Mouse (Mus musculus): ENCODE data around the gene Acta2. TPM values are rescaled to one million over a fixed set of nuclear protein-coding genes. Genes with fewer than 3 reads are reported as not detected.

The Acta2 gene
- polyA plus RNA-seq, 1 experiment from 2014 or later = 18.6 TPM

DNA sequence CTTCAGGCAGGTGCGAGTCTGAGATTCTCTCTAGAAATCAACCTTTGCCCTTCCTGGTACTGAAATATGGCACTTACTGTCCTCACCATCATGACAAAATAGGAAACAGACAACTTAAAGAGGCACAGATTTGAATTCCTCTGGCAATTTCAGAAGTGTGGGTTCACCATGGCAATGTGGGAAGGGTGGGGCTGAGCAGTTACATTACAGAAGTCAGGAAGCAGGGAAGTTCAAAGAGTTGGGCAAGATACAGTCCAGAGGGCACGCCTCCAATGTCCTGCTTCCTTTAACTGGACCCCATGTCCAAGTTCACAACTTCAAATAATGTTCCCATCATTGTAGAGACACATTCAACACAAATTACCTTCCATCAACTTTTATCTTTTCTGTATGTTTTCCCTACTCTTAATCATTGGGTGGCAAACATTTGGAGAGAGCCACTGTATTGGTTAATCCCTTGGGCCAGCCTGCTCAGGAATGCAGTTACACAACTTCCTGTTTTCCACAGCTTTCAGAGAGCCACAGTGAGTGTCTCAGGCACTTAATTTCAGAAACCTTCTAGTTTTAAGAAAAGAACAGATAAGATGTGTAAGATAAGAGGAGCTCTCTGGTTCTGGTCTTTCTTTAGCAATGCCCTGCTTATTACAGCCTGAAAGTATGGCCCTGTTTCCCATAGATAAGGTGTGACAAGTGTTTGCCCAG lies 7.0 kb upstream of the Acta2 start:
- WGBS = 80% methylated on average over 2 of the region's 2 CpGs

DNA sequence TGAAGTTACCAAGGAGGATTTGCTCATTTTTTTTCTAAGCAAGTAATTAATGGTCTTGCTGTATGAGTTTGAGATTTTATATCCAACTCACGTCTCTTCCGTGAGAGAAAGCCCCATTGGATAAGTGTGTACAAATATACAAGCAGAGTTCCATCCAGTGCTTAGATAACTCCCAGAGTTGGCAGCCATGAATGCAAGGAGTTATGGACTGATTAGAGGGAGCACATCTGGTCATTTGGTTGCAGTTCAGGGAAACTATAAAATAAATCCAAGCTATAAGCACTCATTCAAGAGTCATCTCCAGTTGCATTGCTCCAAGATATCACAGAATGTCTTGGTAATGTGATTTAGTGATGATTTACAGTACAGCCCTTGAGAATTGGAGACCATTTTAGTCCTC lies 1.5 kb upstream of the Acta2 start:
- H3K4me1 ChIP-seq = peaks cover 11% of the 10 kb centered on the region
- H3K27ac ChIP-seq (replicated peaks) = no peak overlapping the region
- no peaks in the 10 kb centered on the region for H3K36me3 ChIP-seq (replicated peaks)
- no peaks in the 10 kb centered on the region for H3K9me3 ChIP-seq
- no peak for DNase-seq (ENCODE audit: low spot score)
- no peak overlapping the region for H3K4me3 ChIP-seq
- WGBS = 95% methylated on average over 2 of the region's 2 CpGs
- no peaks in the 10 kb centered on the region for H3K27me3 ChIP-seq (replicated peaks; ENCODE audit: low read depth, poor library complexity, severe bottlenecking)

More for the DNA sequence above, 7.0 kb upstream of the Acta2 start:
- Histone ChIP-seq H3K36me3 (replicated peaks) (no peaks in the 10 kb centered on the region), H3K4me1 (0 out of 2 replicates have a peak, but pooled peaks cover 2% of the 10 kb centered on the region), H3K27ac (replicated peaks) (no peak overlapping the region), H3K27me3 (replicated peaks; ENCODE audit: low read depth, poor library complexity, severe bottlenecking) (no peaks in the 10 kb centered on the region), H3K9me3 (no peaks in the 10 kb centered on the region), H3K4me3 (no peak overlapping the region)
- no peak for DNase-seq (ENCODE audit: low spot score)

DNA sequence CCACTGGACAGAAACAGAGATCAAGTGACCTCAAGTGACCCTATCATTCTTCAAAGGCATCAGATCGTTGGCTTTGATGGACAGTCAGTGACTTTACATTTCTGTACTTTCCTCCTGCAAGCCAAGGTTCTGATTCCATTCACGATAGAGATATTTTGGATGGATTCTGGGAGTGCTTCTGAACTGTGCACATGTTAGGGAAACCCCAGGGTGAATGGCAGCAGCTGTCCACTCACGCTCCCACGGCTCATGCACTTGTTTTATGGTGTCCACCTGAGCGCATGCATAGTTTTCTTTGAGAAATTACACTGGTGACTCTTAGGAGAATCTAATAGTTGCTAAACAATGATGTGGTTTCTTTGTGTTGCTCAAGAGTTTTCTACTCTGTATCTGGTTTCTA lies 759 bp upstream of the Acta2 start:
- 80% methylated on average over 5 of the region's 5 CpGs for WGBS
- Histone ChIP-seq H3K9me3 (no peaks in the 10 kb centered on the region), H3K4me3 (no peak overlapping the region), H3K4me1 (peaks cover 11% of the 10 kb centered on the region), H3K27ac (replicated peaks) (no peak overlapping the region), H3K36me3 (replicated peaks) (no peaks in the 10 kb centered on the region), H3K27me3 (replicated peaks; ENCODE audit: low read depth, poor library complexity, severe bottlenecking) (no peaks in the 10 kb centered on the region)
- DNase-seq (ENCODE audit: low spot score) = no peak

DNA sequence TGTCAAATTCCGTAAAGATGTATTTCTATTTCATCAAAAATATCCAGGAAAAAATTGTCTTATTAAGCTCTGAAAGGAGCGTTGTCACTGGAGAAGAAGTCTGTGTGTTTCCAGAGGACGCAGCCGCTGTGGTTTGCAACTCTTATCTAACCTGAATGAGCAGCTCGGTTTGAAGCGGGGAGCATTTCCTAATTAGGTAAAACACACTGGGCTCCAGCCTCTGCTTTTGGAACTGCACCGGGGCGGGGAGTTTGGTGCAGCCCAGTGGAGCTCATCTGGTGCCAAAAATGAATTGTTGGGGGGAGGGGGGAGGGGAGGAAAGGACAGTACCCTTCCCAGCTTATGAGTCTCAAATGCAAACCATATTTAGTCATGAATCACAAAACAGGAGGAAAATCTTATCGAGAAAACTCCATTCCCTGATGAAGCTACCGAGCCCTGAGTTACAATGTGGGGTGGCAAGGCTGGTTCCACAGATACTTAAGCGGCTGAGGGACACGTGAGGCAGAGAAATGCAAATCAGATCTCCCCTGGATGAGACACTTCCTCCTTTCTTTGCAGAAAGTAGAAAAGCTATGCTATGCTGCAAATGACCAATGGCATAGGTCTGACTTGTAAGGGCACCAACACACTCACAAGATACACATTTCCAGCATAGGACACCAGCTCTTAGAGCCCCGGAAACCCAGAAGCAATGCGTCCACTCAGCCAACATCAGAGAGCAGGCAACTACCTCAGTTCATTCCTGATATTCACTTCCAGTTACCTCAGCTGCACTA lies 1.1 kb downstream of the Acta2 start:
- WGBS = 55% methylated on average over 14 of the region's 14 CpGs
- no peak overlapping the region for H3K4me3 ChIP-seq
- no peaks in the 10 kb centered on the region for H3K36me3 ChIP-seq (replicated peaks)
- no peak for DNase-seq (ENCODE audit: low spot score)
- H3K27ac ChIP-seq (replicated peaks) = no peak overlapping the region
- no peaks in the 10 kb centered on the region for H3K27me3 ChIP-seq (replicated peaks; ENCODE audit: low read depth, poor library complexity, severe bottlenecking)
- no peaks in the 10 kb centered on the region for H3K9me3 ChIP-seq
- H3K4me1 ChIP-seq = peaks cover 11% of the 10 kb centered on the region

DNA sequence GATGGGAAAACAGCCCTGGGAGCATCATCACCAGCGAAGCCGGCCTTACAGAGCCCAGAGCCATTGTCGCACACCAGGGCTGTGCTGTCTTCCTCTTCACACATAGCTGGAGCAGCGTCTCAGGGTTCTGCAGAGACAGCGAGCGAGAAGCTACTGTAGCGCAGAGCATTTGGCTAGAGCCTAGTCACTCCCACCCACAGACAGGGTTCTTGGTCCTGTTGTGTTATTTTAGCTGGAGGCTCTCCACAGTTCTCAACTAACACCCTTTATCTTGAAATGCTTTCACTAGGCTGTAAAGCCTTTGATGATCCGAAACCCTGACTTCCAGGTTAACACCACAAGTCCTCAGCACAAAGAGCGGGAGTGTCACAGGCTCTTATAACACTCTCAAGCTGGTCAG lies 2.9 kb downstream of the Acta2 start:
- H3K27ac ChIP-seq (replicated peaks) = no peak overlapping the region
- H3K27me3 ChIP-seq (replicated peaks; ENCODE audit: low read depth, poor library complexity, severe bottlenecking) = no peaks in the 10 kb centered on the region
- H3K4me3 ChIP-seq = no peak overlapping the region
- no peaks in the 10 kb centered on the region for H3K36me3 ChIP-seq (replicated peaks)
- DNase-seq (ENCODE audit: low spot score) = no peak
- peaks cover 11% of the 10 kb centered on the region for H3K4me1 ChIP-seq
- 79% methylated on average over 9 of the region's 9 CpGs for WGBS
- no peaks in the 10 kb centered on the region for H3K9me3 ChIP-seq

DNA sequence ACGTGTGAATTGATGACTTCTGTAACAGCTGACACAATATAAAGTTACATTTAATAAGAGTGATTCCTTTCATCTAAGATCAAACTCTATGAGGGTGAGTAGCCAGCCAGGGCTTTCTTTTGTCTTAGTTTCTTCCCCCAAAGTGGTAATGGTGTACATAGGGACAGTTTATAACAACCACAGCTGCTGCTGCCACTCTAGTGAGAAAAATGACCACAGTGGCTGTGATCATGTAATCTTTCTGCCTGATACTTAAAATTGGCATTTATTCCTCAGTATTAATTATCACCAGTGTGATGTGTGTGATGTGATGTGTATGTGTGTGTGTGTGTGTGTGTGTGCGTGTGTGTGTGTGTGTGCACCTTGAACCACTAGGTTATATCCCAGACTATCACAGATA lies 3.5 kb downstream of the Acta2 start:
- peaks cover 11% of the 10 kb centered on the region for H3K4me1 ChIP-seq
- H3K4me3 ChIP-seq = no peak overlapping the region
- H3K9me3 ChIP-seq = no peaks in the 10 kb centered on the region
- DNase-seq (ENCODE audit: low spot score) = no peak
- no peaks in the 10 kb centered on the region for H3K36me3 ChIP-seq (replicated peaks)
- 86% methylated on average over 2 of the region's 2 CpGs for WGBS
- H3K27ac ChIP-seq (replicated peaks) = no peak overlapping the region
- no peaks in the 10 kb centered on the region for H3K27me3 ChIP-seq (replicated peaks; ENCODE audit: low read depth, poor library complexity, severe bottlenecking)

DNA sequence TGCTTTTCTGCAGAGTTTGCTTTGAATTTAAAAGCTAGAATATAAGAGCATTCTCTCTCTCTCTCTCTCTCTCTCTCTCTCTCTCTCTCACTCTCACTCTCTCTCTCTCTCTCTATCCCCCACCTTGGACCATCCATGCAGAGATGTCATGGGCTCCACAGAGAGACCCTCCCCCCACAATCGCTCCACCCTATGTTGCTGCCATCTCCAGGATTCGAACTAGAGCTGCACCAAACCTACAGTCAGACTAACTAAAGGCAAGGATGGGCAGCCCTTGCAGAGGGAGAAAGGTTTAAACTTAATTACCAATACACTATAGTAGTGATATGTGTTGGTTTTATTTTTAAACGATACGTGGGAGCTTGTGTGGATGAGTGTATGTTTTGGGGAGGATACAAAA lies 4.8 kb downstream of the Acta2 start:
- WGBS = 72% methylated on average over 4 of the region's 4 CpGs
- no peak for DNase-seq (ENCODE audit: low spot score)
- no peaks in the 10 kb centered on the region for H3K9me3 ChIP-seq
- H3K4me1 ChIP-seq = peaks cover 11% of the 10 kb centered on the region
- no peaks in the 10 kb centered on the region for H3K36me3 ChIP-seq (replicated peaks)
- H3K27ac ChIP-seq (replicated peaks) = no peak overlapping the region
- H3K27me3 ChIP-seq (replicated peaks; ENCODE audit: low read depth, poor library complexity, severe bottlenecking) = no peaks in the 10 kb centered on the region
- H3K4me3 ChIP-seq = no peak overlapping the region

DNA sequence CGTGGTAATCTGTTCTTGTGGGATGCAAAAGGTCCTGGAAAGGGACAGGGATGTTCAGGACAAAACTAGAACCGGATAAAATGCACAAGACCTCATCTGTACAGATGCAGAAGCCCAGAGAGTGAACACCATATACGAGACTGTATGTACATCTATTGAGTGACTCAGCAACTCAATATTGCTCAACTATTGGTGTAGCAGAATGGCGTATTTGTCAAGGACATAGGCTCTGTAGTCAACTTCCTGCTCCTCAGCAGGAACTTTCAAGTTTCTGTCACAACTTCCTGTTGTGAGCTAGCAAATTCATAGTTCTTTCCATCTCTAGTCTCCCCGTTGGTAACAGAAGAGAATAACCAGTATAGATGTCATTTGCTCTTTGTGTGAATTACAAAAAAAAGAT lies 6.8 kb downstream of the Acta2 start:
- Histone ChIP-seq H3K36me3 (replicated peaks) (no peaks in the 10 kb centered on the region), H3K27me3 (replicated peaks; ENCODE audit: low read depth, poor library complexity, severe bottlenecking) (no peaks in the 10 kb centered on the region), H3K9me3 (no peaks in the 10 kb centered on the region), H3K4me3 (no peak overlapping the region), H3K4me1 (no peaks in the 10 kb centered on the region), H3K27ac (replicated peaks) (no peak overlapping the region)
- no peak for DNase-seq (ENCODE audit: low spot score)
- WGBS = 80% methylated on average over 5 of the region's 5 CpGs

DNA sequence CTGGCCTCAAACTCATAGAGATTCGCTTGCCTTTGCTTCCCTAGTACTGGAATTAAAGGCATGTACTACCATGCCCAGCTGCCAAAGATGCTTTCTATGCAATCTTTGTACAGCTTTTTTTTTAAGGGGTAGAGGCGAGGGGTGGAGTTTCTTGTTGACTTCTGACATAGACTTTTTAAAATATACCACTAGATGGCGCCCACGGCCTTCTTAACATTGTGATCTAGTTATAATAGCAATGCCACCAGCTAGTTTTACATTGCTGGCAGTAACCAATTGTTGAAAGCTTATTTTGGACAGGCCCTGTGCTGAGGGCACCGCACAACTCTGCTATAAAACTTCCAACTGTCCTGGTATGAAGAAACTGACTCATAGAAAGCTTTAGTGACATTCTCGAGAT lies 11.3 kb downstream of the Acta2 start:
- no peak overlapping the region for H3K4me3 ChIP-seq
- no peaks in the 10 kb centered on the region for H3K36me3 ChIP-seq (replicated peaks)
- no peaks in the 10 kb centered on the region for H3K9me3 ChIP-seq
- DNase-seq (ENCODE audit: low spot score) = peak; percentile 57
- 18% methylated on average over 6 of the region's 6 CpGs for WGBS
- H3K27me3 ChIP-seq (replicated peaks; ENCODE audit: low read depth, poor library complexity, severe bottlenecking) = no peaks in the 10 kb centered on the region
- H3K27ac ChIP-seq (replicated peaks) = no peak overlapping the region
- no peaks in the 10 kb centered on the region for H3K4me1 ChIP-seq

DNA sequence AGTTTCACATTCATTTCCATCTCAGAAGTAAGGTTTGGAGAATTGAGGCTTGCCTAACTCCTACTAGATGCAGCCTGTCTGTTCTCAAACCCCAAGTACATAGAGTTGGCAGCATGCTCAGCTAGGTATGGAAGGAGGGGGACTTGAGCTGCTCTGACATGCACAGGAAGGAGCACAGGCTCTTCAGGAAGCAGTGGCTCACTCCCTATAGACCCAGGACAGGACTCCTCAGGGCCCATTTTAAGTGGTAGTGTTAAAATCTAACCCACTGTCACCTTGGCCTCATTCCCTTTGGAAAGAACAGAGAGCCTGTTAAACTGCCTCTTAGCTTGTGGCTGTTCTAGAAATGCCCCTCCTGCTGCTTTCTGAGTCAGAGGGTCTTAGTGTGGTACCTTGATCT lies 12.5 kb downstream of the Acta2 start:
- H3K9me3 ChIP-seq = no peaks in the 10 kb centered on the region
- H3K36me3 ChIP-seq (replicated peaks) = no peaks in the 10 kb centered on the region
- no peaks in the 10 kb centered on the region for H3K27me3 ChIP-seq (replicated peaks; ENCODE audit: low read depth, poor library complexity, severe bottlenecking)
- no peak overlapping the region for H3K4me3 ChIP-seq
- DNase-seq (ENCODE audit: low spot score) = no peak
- H3K4me1 ChIP-seq = no peaks in the 10 kb centered on the region
- no peak overlapping the region for H3K27ac ChIP-seq (replicated peaks)

DNA sequence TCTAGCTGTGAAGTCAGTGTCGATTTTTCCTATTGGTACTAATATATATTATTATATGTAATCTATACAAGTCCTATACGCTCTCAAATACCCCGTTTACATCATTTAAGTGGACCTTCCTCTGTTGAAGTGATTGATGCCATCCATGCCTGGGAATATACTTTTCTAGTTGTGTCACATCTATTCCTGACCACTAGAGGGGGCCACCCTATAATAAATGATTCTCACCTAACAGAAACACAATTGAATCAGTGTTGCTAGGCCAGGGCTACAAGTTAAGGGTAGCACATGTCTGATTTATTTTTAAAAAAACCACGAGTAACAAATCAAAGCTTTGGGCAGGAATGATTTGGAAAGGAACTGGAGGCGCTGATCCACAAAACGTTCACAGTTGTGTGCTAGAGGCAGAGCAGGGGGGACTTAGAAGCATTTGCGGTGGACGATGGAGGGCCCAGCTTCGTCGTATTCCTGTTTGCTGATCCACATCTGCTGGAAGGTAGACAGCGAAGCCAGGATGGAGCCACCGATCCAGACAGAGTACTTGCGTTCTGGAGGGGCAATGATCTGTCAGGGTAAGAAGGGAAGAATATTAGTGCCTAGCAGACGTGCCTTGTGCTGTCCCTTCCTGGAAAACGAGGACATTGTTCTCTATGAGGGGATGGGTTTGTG lies 14.0 kb downstream of the Acta2 start:
- WGBS = 67% methylated on average over 15 of the region's 15 CpGs

DNA sequence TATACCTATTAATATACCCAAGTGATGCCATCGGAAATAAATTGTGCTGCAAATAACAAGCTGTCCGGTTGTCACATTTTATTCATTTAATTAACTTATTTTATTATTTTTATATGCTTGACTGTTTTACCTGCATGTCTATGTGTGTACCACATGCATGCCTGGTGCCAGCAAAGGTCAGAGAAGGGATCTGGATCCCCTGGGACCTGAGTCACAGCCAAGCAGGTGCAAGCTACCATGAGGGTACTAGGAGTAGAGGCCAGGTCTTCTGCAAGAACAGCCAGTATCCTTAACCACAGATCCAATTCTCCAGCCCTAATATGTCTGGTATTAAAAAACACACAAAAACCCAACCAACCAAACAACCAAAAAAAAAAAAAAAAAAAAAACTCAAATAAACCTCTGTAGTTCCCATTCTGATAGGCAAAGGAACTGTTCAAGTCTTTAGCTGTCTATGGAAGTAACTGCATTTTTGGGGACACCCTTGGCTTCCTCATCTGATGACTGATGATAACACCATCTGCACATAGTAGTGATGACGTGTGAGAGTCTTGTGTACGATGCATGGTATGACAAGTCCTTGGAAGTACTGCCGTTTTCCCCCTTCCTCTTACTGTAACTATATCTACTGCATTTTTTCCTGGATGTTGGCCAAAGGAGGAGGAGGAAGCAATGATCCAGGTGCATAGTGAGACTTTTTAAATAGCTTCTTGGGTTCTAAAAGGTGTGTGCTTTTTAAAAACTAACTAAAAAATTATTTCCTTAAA lies 14.9 kb downstream of the Acta2 start:
- H3K36me3 ChIP-seq (replicated peaks) = peaks cover 7% of the 10 kb centered on the region

More for the DNA sequence above, 14.0 kb downstream of the Acta2 start:
- H3K4me1 ChIP-seq = no peaks in the 10 kb centered on the region
- peaks cover 7% of the 10 kb centered on the region for H3K36me3 ChIP-seq (replicated peaks)
- H3K4me3 ChIP-seq = no peak overlapping the region
- H3K27ac ChIP-seq (replicated peaks) = no peak overlapping the region
- no peaks in the 10 kb centered on the region for H3K27me3 ChIP-seq (replicated peaks; ENCODE audit: low read depth, poor library complexity, severe bottlenecking)
- DNase-seq (ENCODE audit: low spot score) = no peak
- no peaks in the 10 kb centered on the region for H3K9me3 ChIP-seq

More for the DNA sequence above, 14.9 kb downstream of the Acta2 start:
- Histone ChIP-seq H3K4me1 (no peaks in the 10 kb centered on the region), H3K27me3 (replicated peaks; ENCODE audit: low read depth, poor library complexity, severe bottlenecking) (no peaks in the 10 kb centered on the region), H3K27ac (replicated peaks) (no peak overlapping the region), H3K4me3 (no peak overlapping the region), H3K9me3 (no peaks in the 10 kb centered on the region)
- no peak for DNase-seq (ENCODE audit: low spot score)
- 92% methylated on average over 5 of the region's 5 CpGs for WGBS
